Mouse (Mus musculus) megakaryocyte, adult 5-6 weeks (primary cell): ENCODE measurements around the gene 4933417A18Rik. TPM values are rescaled to one million over a fixed set of nuclear protein-coding genes. Genes with fewer than 3 reads are reported as not detected.
A peak's percentile ranks its signal among the peaks of the same experiment; 100 is the strongest.
"Not testable (repeated sequence)": the region's sequence is repeated elsewhere in the genome, so short reads cannot be mapped to it uniquely, and the experiment has no call there.

Experiments
- ATAC-seq: 2 replicates; pipeline ENCODE4 v1.8.0; 2016; ENCODE audit warnings: mild to moderate bottlenecking, inconsistent platforms; ENCODE audit not compliant: poor library complexity, severe bottlenecking
- total RNA-seq, 2 experiments: library from RNA; stranded (forward) in 1 of 2; stranded (reverse) in 1 of 2; fragments of 153-499, 151-499 nt in 1 of 2; fragments of 221-1000, 200-1000 nt in 1 of 2; gene quantifications; 2 replicates each; pipeline versions ENCODE4 v1.2.3 to v1.2.4; 2015 to 2017

4933417A18Rik gene
- total RNA-seq (2015) (not detected in 2 replicates), total RNA-seq (2017) (not detected in 2 replicates)

GRCm38 (mm10) chr13:34924210-34924609, at the start of gene 4933417A18Rik, which contains the start of gene Fam217a:
Gene 4933417A18Rik, plus strand, starts transcription at chr13:34924409.
Gene Fam217a, minus strand, starts transcription at chr13:34924310.
- ATAC-seq, result no peak

- not testable (repeated sequence) for ATAC-seq
These were observed 49.5 kb upstream of the 4933417A18Rik start for GRCm38 (mm10) chr13:34874736-34875135.

GRCm38 (mm10) chr13:34875166-34875710, 49.0 kb upstream of the 4933417A18Rik start, which contains the start of gene Prpf4b:
Gene Prpf4b, plus strand, starts transcription at chr13:34875302.
- ATAC-seq, result peak; percentile 73

- peak; percentile 64 for ATAC-seq
These were observed 48.3 kb upstream of the 4933417A18Rik start for GRCm38 (mm10) chr13:34875741-34876445.

DNA sequence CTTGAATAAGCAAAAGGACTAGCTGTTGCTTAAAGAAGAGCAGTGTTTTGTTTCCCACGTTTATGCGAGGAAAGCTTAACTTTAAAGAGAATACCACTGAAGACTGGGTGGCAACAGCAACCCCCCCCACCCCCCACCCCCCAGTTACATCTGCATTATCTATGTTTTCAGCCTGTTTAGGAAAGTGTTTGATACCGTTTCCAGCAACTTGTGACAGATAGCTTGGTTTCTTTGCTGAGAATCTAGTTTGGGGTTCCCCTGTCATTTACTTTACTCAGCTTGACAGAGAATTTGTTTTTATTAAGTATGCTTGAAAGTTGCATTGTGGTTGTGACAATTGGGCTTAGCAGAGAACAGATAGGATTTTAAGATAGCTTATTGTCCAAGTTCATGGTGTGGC, 47.7 kb upstream of the 4933417A18Rik start:
- ATAC-seq, result no peak

DNA sequence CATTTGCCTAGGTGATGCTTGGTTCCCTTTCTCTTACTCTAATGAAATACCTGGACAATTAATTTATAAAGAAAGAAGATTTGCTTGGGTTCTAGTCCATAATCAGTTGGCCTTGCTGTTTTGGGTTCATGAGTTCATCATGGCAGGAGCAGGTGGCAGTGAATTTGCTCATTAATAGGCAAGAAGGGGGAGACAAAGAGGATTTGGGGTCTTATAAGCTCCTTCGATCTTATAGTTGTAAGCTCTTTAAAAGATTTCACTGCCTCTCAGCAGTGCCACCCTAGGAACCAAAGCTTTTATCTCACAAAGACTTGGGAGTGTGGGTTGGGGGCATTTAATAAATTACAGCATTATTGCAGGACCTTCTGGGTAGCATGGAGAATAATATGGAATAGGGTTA, 31.3 kb upstream of the 4933417A18Rik start:
- no peak for ATAC-seq

GRCm38 (mm10) chr13:34914614-34915013, 9.6 kb upstream of the 4933417A18Rik start:
- ATAC-seq, result peak; percentile 59; the same call in 1 of the 2 replicates

DNA sequence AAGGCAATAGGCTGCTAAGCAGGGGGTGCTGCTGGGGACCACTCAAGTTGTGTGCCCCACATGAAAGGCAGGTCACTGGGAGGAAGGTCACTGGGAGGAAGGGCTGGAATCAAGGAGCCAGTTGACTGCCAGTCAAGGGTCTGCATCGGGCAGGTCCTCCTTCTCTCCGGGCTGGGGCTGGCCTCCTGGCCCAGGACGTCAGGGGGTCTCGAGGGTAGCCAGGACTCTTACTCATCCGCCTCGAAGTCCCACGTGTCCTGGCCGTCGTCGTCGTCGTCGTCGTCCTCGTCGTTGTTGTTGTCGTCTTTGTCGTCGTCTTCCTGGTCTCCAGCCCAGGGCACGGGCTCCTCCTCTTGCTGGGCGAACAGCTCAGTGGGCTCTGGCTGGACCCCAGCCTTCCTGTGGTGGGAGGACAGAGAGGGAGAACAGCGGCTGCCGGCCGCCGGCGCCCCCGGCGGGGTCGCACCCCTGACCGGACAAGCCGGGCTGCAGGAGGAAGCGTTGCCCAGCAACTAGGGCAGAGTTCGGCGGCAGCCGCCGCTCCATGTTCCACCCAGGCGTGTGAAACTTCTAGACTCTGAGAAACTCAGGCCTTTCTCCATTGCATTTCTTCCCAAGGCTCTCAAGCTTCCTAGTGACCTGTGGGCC, 7.6 kb upstream of the 4933417A18Rik start:
- no peak for ATAC-seq

DNA sequence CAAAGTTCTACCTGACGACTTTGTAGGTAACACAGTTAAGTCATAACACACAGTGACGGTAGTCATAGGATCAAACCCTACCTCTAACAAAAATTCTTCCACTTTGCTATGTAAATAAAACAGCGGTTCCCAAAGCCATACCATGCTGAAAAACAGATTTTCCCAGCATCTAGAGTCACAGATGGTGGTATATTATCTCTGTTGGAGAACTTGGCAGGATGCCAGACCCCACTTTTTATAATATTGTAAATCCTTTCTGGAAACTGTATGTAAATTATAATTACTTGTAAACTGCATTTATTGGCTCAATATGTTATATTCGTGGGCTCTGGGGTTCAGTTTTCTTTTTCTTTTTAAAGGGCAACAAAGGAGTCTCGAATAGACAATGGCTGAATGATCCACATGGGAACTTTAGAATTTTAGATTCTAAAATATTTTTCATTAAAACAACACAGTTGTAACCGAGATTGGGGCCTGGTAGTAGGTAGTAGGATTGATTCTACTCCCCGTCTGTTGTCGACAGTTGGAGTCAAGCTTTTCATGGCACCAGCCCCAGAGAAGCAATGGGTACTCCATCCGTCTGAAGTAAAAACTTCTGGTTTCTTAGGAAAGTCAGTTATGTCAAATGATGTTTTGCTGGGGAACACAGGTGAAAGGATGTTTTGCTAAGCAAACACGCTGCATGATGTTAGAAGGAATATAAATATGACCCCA, 10.9 kb downstream of the 4933417A18Rik start:
- no peak for ATAC-seq

GRCm38 (mm10) chr13:34942370-34942769, 18.2 kb downstream of the 4933417A18Rik start:
- ATAC-seq, result no peak

GRCm38 (mm10) chr13:34951437-34951836, 27.2 kb downstream of the 4933417A18Rik start:
- peak; percentile 99 for ATAC-seq

- no peak for ATAC-seq
These were observed 32.7 kb downstream of the 4933417A18Rik start for GRCm38 (mm10) chr13:34956901-34957300.

DNA sequence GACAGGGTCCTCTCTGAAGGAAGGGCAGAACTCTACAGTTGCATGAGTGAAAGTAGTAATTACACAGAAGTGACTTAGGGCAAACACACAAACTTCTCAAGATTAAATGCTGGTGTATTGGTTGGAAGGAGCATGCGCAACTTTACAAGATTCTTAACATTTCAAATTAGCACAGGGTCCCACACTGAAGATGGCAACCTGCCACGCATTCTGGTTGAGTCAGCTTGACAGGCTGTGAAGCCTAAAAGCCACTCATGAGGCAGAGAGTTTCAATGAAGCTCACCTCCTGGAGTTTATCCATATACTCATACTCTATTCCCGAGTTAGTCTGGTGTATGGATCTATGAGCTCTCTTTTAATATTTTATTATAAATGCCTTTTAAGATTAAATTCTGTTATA, 33.9 kb downstream of the 4933417A18Rik start:
- not testable (repeated sequence) for ATAC-seq

DNA sequence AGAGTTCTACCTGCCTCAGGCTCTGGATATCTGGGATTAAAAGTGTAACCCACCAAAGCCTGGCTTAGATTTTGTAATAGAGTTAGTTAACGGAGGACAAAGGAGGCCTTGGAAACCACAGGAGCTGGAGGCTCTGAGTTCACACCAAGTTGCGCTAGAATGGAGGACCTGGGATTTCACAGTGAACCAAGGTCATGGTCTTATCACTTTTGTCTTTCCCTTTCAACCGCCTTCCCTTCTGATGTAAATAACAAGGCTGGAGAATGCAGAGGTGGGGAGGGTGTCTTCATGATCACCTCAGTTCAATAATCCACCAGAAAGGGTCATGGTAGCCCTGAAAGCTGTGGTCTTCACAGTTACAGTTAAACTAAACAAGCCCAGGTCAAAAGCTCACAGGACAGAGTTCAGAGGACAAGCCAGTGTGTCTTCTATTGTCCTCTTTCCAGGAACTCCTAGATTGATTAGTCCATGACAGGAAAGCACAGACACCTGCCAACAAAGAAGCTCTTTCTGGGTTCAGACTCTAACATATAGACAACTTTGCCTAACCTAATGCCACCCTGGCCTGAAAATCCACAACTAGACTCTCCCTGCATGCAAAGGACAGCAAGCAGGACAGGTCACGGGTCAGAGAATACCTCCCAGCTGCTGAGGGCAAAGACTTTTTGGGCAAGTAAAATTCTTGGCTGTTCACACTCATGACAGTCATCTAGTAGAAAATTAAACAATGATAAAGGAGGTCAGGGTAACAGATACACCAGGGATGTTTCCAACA, 37.0 kb downstream of the 4933417A18Rik start:
- no peak for ATAC-seq

DNA sequence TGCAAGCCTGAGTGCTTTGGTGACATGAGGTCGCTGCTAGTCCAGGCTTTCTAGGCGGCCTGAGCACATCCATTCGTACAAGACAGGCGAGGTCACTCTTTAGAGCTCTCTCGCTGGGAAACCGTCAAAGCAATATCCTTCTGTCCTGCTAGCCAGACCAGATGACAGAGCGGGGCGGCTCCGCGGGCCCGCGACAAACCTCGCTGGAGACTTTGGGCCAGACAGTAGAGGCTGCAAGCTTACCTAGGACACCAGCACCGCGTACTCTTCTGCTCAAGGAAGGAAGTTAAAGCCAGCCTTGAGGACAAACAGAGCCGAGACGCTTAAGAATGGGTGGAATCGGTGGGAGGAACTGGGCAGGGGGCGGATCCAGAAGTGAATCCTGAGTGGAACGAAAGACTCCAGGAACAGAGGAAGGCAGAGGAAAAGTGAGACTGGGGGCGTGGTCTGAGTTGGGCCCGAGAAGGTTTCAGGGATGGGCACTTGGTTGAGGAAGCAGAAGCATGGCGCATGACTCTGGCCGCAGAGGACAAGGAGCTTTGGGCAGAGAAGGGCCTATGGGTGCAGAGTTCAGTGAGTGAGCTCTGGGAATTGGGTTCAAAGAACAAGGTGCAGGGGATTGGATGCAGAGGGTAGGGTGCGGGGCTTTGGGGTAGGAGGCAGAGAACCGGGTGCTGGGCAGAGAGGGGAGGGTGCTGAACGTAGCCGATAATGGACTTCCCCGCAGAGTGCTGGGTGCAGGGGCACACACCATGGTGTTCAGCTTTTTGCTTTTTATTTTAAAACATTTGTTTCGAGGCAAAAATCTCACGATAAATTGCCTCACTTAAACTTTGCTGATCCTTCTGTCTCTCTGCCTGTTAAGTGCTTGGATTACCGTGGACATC, 39.5 kb downstream of the 4933417A18Rik start, which contains the start of gene Eci3:
Eci3 (minus strand) TSS at position 300 of the 887 bp plus-strand sequence.
- ATAC-seq, result peak; percentile 66

- no peak for ATAC-seq
These were observed 40.2 kb downstream of the 4933417A18Rik start for GRCm38 (mm10) chr13:34964419-34964818.

GRCm38 (mm10) chr13:34964866-34965265, 40.7 kb downstream of the 4933417A18Rik start:
- no peak for ATAC-seq

- peak; percentile 35; the same call in 1 of the 2 replicates for ATAC-seq
These were observed 41.4 kb downstream of the 4933417A18Rik start for GRCm38 (mm10) chr13:34965647-34966046.

DNA sequence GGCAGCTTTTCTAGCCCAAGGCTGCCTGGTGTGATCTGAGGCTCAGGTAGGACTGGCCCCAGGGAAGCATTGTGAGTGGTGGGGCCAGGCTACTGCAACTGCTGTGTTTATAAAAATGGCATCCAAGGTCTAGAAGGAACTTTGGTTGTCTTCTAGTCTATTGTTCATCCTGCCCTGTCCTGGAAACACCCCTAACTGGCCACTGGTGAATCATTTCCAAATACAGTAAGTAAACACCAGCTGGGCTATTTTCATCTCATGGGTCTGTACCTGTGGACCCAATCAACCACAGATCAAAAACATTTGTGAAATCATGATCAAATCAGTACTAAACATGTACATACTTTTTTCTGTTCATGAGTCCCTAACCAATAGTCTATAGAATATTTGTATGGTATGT, 48.2 kb downstream of the 4933417A18Rik start:
- ATAC-seq, result not testable (repeated sequence)
